Mouse (Mus musculus) heart, postnatal 36 days (tissue): ENCODE measurements around the gene 1700001O22Rik. TPM values are rescaled to one million over a fixed set of nuclear protein-coding genes. Genes with fewer than 3 reads are reported as not detected.
A peak's percentile ranks its signal among the peaks of the same experiment; 100 is the strongest.

ENCODE experiments used
- DNase-seq, 2 experiments: peaks; one replicate each; pipeline ENCODE4 v3.0.0; 2021 to 2022
- intact Hi-C: fragments of 180-260 bp; cut with DNase I; formaldehyde crosslinking; loops from one replicate; pipeline ENCODE4 v1.15.1; 2025
- total RNA-seq, 2 experiments: library from RNA; stranded (reverse); gene quantifications; 2 replicates each; pipeline ENCODE4 v1.2.3; 2021

Gene 1700001O22Rik
- under 1 TPM; 0.67 to 0.76 TPM for total RNA-seq

- intact Hi-C loops: no loop called here
- no peak for DNase-seq
These were observed at the start of gene 1700001O22Rik for GRCm38 (mm10) chr2:30803604-30804003. TSS of gene 1700001O22Rik (minus strand) at chr2:30803661.

GRCm38 (mm10) chr2:30852771-30853313 lies 49.4 kb upstream of the 1700001O22Rik start:
- no peak for DNase-seq
- intact Hi-C loops: no loop called here

- no peak for DNase-seq
- intact Hi-C loops: no loop called here
These were observed 47.1 kb upstream of the 1700001O22Rik start for GRCm38 (mm10) chr2:30850581-30850980.

- no peak for DNase-seq
- intact Hi-C loops: no loop called here
These were observed 44.7 kb upstream of the 1700001O22Rik start for GRCm38 (mm10) chr2:30848184-30848583.

GRCm38 (mm10) chr2:30846723-30847122 lies 43.3 kb upstream of the 1700001O22Rik start:
- intact Hi-C loops: no loop called here
- no peak for DNase-seq

GRCm38 (mm10) chr2:30846236-30846635 lies 42.8 kb upstream of the 1700001O22Rik start:
- intact Hi-C loops: no loop called here
- DNase-seq: no peak

- intact Hi-C loops: no loop called here
- peak; percentile 31 to 50 for DNase-seq
These were observed 42.0 kb upstream of the 1700001O22Rik start for GRCm38 (mm10) chr2:30845152-30846070.

GRCm38 (mm10) chr2:30842615-30843014 lies 39.2 kb upstream of the 1700001O22Rik start:
- DNase-seq: no peak
- intact Hi-C loops: no loop called here

- DNase-seq: no peak
- intact Hi-C loops: no loop called here
These were observed 33.0 kb upstream of the 1700001O22Rik start for GRCm38 (mm10) chr2:30836238-30836990.

- intact Hi-C loops: no loop called here
- DNase-seq: no peak
These were observed 31.0 kb upstream of the 1700001O22Rik start, which contains the start of gene Prrx2 for GRCm38 (mm10) chr2:30834373-30835022. TSS of gene Prrx2 (plus strand) at chr2:30834972.

GRCm38 (mm10) chr2:30833644-30834043 lies 30.2 kb upstream of the 1700001O22Rik start:
- no peak for DNase-seq
- intact Hi-C loops: no loop called here

- DNase-seq: no peak
- intact Hi-C loops: no loop called here
These were observed 26.9 kb upstream of the 1700001O22Rik start, which contains the start of gene Asb6 for GRCm38 (mm10) chr2:30830283-30830795. TSS of gene Asb6 (minus strand) at chr2:30830333.

GRCm38 (mm10) chr2:30829315-30829714 lies 25.9 kb upstream of the 1700001O22Rik start:
- DNase-seq: peak in 1 of 2 experiments; percentile 34
- intact Hi-C loops: loop anchor here (5.0 kb wide), 1 partner anchor 103 kb away; no protein-coding TSS in a partner anchor

GRCm38 (mm10) chr2:30827749-30828475 lies 24.5 kb upstream of the 1700001O22Rik start:
- DNase-seq: peak; percentile 97 to 99
- intact Hi-C loops: loop anchor here (5.0 kb wide), 1 partner anchor 104 kb away; no protein-coding TSS in a partner anchor

GRCm38 (mm10) chr2:30826825-30827748 lies 23.6 kb upstream of the 1700001O22Rik start:
- DNase-seq: peak in 1 of 2 experiments; percentile 35
- intact Hi-C loops: loop anchor here (5.0 kb wide), 1 partner anchor 105 kb away; no protein-coding TSS in a partner anchor

GRCm38 (mm10) chr2:30823385-30824153 lies 20.1 kb upstream of the 1700001O22Rik start:
- peak; percentile 28 to 30 for DNase-seq
- intact Hi-C loops: no loop called here

GRCm38 (mm10) chr2:30822460-30822859 lies 19.0 kb upstream of the 1700001O22Rik start:
- intact Hi-C loops: no loop called here
- DNase-seq: no peak
